Mouse (Mus musculus): ENCODE measurements around the gene Rhbdf1. TPM values are rescaled to one million over a fixed set of nuclear protein-coding genes. Genes with fewer than 3 reads are reported as not detected.

Gene Rhbdf1
- polyA plus RNA-seq, 1 experiment = 33.3 TPM

- peaks cover 10% of the 10 kb centered on the region; the same call in 1 of the 2 replicates for H3K36me3 ChIP-seq (ENCODE audit: control insufficient read depth, insufficient read depth, low read length, poor library complexity, severe bottlenecking)
Observed at GRCm38 (mm10) chr11:32250880-32251763, 29.0 kb upstream of the Rhbdf1 start.

GRCm38 (mm10) chr11:32248350-32248749, 26.2 kb upstream of the Rhbdf1 start:
- TF ChIP-seq EP300 (IDR thresholded peaks at IDR 0.05; ENCODE audit: insufficient read depth, low read depth, low read length) = no peak
- TF ChIP-seq CTCF (IDR thresholded peaks at IDR 0.05; ENCODE audit: low read depth, low read length) = no peak
- TF ChIP-seq POLR2A (IDR thresholded peaks at IDR 0.05; ENCODE audit: insufficient read depth, low read length) = no peak

More at GRCm38 (mm10) chr11:32250880-32251763, 29.0 kb upstream of the Rhbdf1 start:
- no peak overlapping the region for H3K9ac ChIP-seq (ENCODE audit: low read depth, poor library complexity, severe bottlenecking)
- TF ChIP-seq CTCF (IDR thresholded peaks at IDR 0.05; ENCODE audit: low read depth, low read length) (no peak), POLR2A (IDR thresholded peaks at IDR 0.05; ENCODE audit: insufficient read depth, low read length) (no peak), EP300 (IDR thresholded peaks at IDR 0.05; ENCODE audit: insufficient read depth, low read depth, low read length) (no peak)
- H3K4me1 ChIP-seq (ENCODE audit: control insufficient read depth, insufficient read depth, low read length) = no peaks in the 10 kb centered on the region
- H3K27me3 ChIP-seq (ENCODE audit: control insufficient read depth, insufficient read depth, low read length, poor library complexity, severe bottlenecking) = no peaks in the 10 kb centered on the region
- H3K9me3 ChIP-seq (replicated peaks; ENCODE audit: control insufficient read depth, insufficient read depth, low read length, poor library complexity, severe bottlenecking) = no peaks in the 10 kb centered on the region
- H3K4me3 ChIP-seq (ENCODE audit: low read depth, low read length) = no peak overlapping the region
- H3K27ac ChIP-seq (ENCODE audit: insufficient read depth, low read length) = no peak overlapping the region

GRCm38 (mm10) chr11:32247068-32247467, 25.0 kb upstream of the Rhbdf1 start:
- TF ChIP-seq CTCF (IDR thresholded peaks at IDR 0.05; ENCODE audit: low read depth, low read length) (no peak), POLR2A (IDR thresholded peaks at IDR 0.05; ENCODE audit: insufficient read depth, low read length) (no peak), EP300 (IDR thresholded peaks at IDR 0.05; ENCODE audit: insufficient read depth, low read depth, low read length) (no peak)
- no peaks in the 10 kb centered on the region for H3K9me3 ChIP-seq (replicated peaks; ENCODE audit: control insufficient read depth, insufficient read depth, low read length, poor library complexity, severe bottlenecking)
- no peak overlapping the region for H3K4me3 ChIP-seq (ENCODE audit: low read depth, low read length)
- H3K9ac ChIP-seq (ENCODE audit: low read depth, poor library complexity, severe bottlenecking) = no peak overlapping the region
- no peak overlapping the region for H3K27ac ChIP-seq (ENCODE audit: insufficient read depth, low read length)
- peaks cover 3% of the 10 kb centered on the region for H3K4me1 ChIP-seq (ENCODE audit: control insufficient read depth, insufficient read depth, low read length)
- no peaks in the 10 kb centered on the region for H3K27me3 ChIP-seq (ENCODE audit: control insufficient read depth, insufficient read depth, low read length, poor library complexity, severe bottlenecking)
- H3K36me3 ChIP-seq (ENCODE audit: control insufficient read depth, insufficient read depth, low read length, poor library complexity, severe bottlenecking) = peaks cover 8% of the 10 kb centered on the region; the same call in 1 of the 2 replicates

More at GRCm38 (mm10) chr11:32248350-32248749, 26.2 kb upstream of the Rhbdf1 start:
- Histone ChIP-seq H3K9me3 (replicated peaks; ENCODE audit: control insufficient read depth, insufficient read depth, low read length, poor library complexity, severe bottlenecking) (no peaks in the 10 kb centered on the region), H3K36me3 (ENCODE audit: control insufficient read depth, insufficient read depth, low read length, poor library complexity, severe bottlenecking) (peaks cover 10% of the 10 kb centered on the region; the same call in 1 of the 2 replicates), H3K4me1 (ENCODE audit: control insufficient read depth, insufficient read depth, low read length) (peaks cover 3% of the 10 kb centered on the region), H3K4me3 (ENCODE audit: low read depth, low read length) (no peak overlapping the region), H3K27ac (ENCODE audit: insufficient read depth, low read length) (no peak overlapping the region), H3K27me3 (ENCODE audit: control insufficient read depth, insufficient read depth, low read length, poor library complexity, severe bottlenecking) (no peaks in the 10 kb centered on the region), H3K9ac (ENCODE audit: low read depth, poor library complexity, severe bottlenecking) (no peak overlapping the region)

- Histone ChIP-seq H3K9ac (ENCODE audit: low read depth, poor library complexity, severe bottlenecking) (no peak overlapping the region), H3K9me3 (replicated peaks; ENCODE audit: control insufficient read depth, insufficient read depth, low read length, poor library complexity, severe bottlenecking) (no peaks in the 10 kb centered on the region), H3K4me1 (ENCODE audit: control insufficient read depth, insufficient read depth, low read length) (peaks cover 3% of the 10 kb centered on the region), H3K4me3 (ENCODE audit: low read depth, low read length) (no peak overlapping the region), H3K36me3 (ENCODE audit: control insufficient read depth, insufficient read depth, low read length, poor library complexity, severe bottlenecking) (peaks cover 8% of the 10 kb centered on the region; the same call in 1 of the 2 replicates), H3K27me3 (ENCODE audit: control insufficient read depth, insufficient read depth, low read length, poor library complexity, severe bottlenecking) (no peaks in the 10 kb centered on the region), H3K27ac (ENCODE audit: insufficient read depth, low read length) (no peak overlapping the region)
- TF ChIP-seq EP300 (IDR thresholded peaks at IDR 0.05; ENCODE audit: insufficient read depth, low read depth, low read length) (no peak), POLR2A (IDR thresholded peaks at IDR 0.05; ENCODE audit: insufficient read depth, low read length) (no peak), CTCF (IDR thresholded peaks at IDR 0.05; ENCODE audit: low read depth, low read length) (no peak)
Observed at GRCm38 (mm10) chr11:32245614-32246013, 23.5 kb upstream of the Rhbdf1 start.

- no peaks in the 10 kb centered on the region for H3K27me3 ChIP-seq (ENCODE audit: control insufficient read depth, insufficient read depth, low read length, poor library complexity, severe bottlenecking)
- TF ChIP-seq CTCF (IDR thresholded peaks at IDR 0.05; ENCODE audit: low read depth, low read length) = no peak
- no peak for TF ChIP-seq EP300 (IDR thresholded peaks at IDR 0.05; ENCODE audit: insufficient read depth, low read depth, low read length)
- no peak for TF ChIP-seq POLR2A (IDR thresholded peaks at IDR 0.05; ENCODE audit: insufficient read depth, low read length)
- H3K27ac ChIP-seq (ENCODE audit: insufficient read depth, low read length) = no peak overlapping the region
- no peaks in the 10 kb centered on the region for H3K9me3 ChIP-seq (replicated peaks; ENCODE audit: control insufficient read depth, insufficient read depth, low read length, poor library complexity, severe bottlenecking)
- H3K4me3 ChIP-seq (ENCODE audit: low read depth, low read length) = no peak overlapping the region
- peaks cover 3% of the 10 kb centered on the region for H3K4me1 ChIP-seq (ENCODE audit: control insufficient read depth, insufficient read depth, low read length)
- H3K9ac ChIP-seq (ENCODE audit: low read depth, poor library complexity, severe bottlenecking) = no peak overlapping the region
- peaks cover 8% of the 10 kb centered on the region; the same call in 1 of the 2 replicates for H3K36me3 ChIP-seq (ENCODE audit: control insufficient read depth, insufficient read depth, low read length, poor library complexity, severe bottlenecking)
Observed at GRCm38 (mm10) chr11:32244617-32245016, 22.5 kb upstream of the Rhbdf1 start.

GRCm38 (mm10) chr11:32244064-32244463, 22.0 kb upstream of the Rhbdf1 start:
- TF ChIP-seq CTCF (IDR thresholded peaks at IDR 0.05; ENCODE audit: low read depth, low read length) (no peak), EP300 (IDR thresholded peaks at IDR 0.05; ENCODE audit: insufficient read depth, low read depth, low read length) (no peak), POLR2A (IDR thresholded peaks at IDR 0.05; ENCODE audit: insufficient read depth, low read length) (no peak)
- no peak overlapping the region for H3K27ac ChIP-seq (ENCODE audit: insufficient read depth, low read length)
- H3K9me3 ChIP-seq (replicated peaks; ENCODE audit: control insufficient read depth, insufficient read depth, low read length, poor library complexity, severe bottlenecking) = no peaks in the 10 kb centered on the region
- H3K9ac ChIP-seq (ENCODE audit: low read depth, poor library complexity, severe bottlenecking) = no peak overlapping the region
- peaks cover 3% of the 10 kb centered on the region for H3K4me1 ChIP-seq (ENCODE audit: control insufficient read depth, insufficient read depth, low read length)
- no peak overlapping the region for H3K4me3 ChIP-seq (ENCODE audit: low read depth, low read length)
- peaks cover 5% of the 10 kb centered on the region; the same call in 1 of the 2 replicates for H3K36me3 ChIP-seq (ENCODE audit: control insufficient read depth, insufficient read depth, low read length, poor library complexity, severe bottlenecking)
- H3K27me3 ChIP-seq (ENCODE audit: control insufficient read depth, insufficient read depth, low read length, poor library complexity, severe bottlenecking) = no peaks in the 10 kb centered on the region
